Mouse (Mus musculus) right cerebral cortex, postnatal 10 days (tissue): ENCODE data around the gene Wwox.
A peak's percentile ranks its signal among the peaks of the same experiment; 100 is the strongest.

Source experiments
- DNase-seq, 2 experiments: peaks; one replicate each; pipeline ENCODE4 v3.0.0; 2021; ENCODE audit warnings: low spot score in 2 of 2

The Wwox gene

GRCm38 (mm10) chr8:114731260-114732140 is 292.0 kb downstream of the Wwox start:
- no peak for DNase-seq

GRCm38 (mm10) chr8:114743185-114743915 is 303.9 kb downstream of the Wwox start:
- DNase-seq, result no peak

- DNase-seq, result no peak
Measured at GRCm38 (mm10) chr8:114746373-114746772, 306.9 kb downstream of the Wwox start.

GRCm38 (mm10) chr8:114751376-114752135 is 312.1 kb downstream of the Wwox start:
- no peak for DNase-seq

GRCm38 (mm10) chr8:114759621-114760020 is 320.2 kb downstream of the Wwox start:
- no peak for DNase-seq

GRCm38 (mm10) chr8:114768536-114768935 is 329.1 kb downstream of the Wwox start:
- no peak for DNase-seq

- DNase-seq, result peak; percentile 78 to 89
Measured at GRCm38 (mm10) chr8:114770856-114771776, 331.7 kb downstream of the Wwox start.

GRCm38 (mm10) chr8:114772276-114772849 is 332.9 kb downstream of the Wwox start:
- no peak for DNase-seq

GRCm38 (mm10) chr8:114773461-114774414 is 334.3 kb downstream of the Wwox start:
- peak; percentile 71 to 77 for DNase-seq

GRCm38 (mm10) chr8:114774415-114774775 is 334.9 kb downstream of the Wwox start:
- no peak for DNase-seq

GRCm38 (mm10) chr8:114775543-114775942 is 336.1 kb downstream of the Wwox start:
- no peak for DNase-seq

GRCm38 (mm10) chr8:114776696-114777095 is 337.2 kb downstream of the Wwox start:
- DNase-seq, result no peak

GRCm38 (mm10) chr8:114777271-114777980 is 338.0 kb downstream of the Wwox start:
- no peak for DNase-seq

- no peak for DNase-seq
Measured at GRCm38 (mm10) chr8:114779002-114779401, 339.5 kb downstream of the Wwox start.

GRCm38 (mm10) chr8:114783321-114783720 is 343.9 kb downstream of the Wwox start:
- DNase-seq, result no peak

- DNase-seq, result no peak
Measured at GRCm38 (mm10) chr8:114785834-114786233, 346.4 kb downstream of the Wwox start.

GRCm38 (mm10) chr8:114789616-114790015 is 350.2 kb downstream of the Wwox start:
- no peak for DNase-seq

- no peak for DNase-seq
Measured at GRCm38 (mm10) chr8:114790754-114791153, 351.3 kb downstream of the Wwox start.

- no peak for DNase-seq
Measured at GRCm38 (mm10) chr8:114793682-114794081, 354.2 kb downstream of the Wwox start.
